ENCODE assay signal across 8 mouse cellular contexts in genomic region chr12:36042348-36042778, GRCm38 (mm10). TPM values are rescaled to one million over a fixed set of nuclear protein-coding genes. Genes with fewer than 3 reads are reported as not detected.
DNase-seq lines count a peak whose midpoint lies in the region; ATAC-seq and TF ChIP-seq lines count a peak whose summit lies in the region.

Gene Tspan13 (minus strand): TSS chr12:36042500.

- H3K4me3 ChIP-seq in gastrocnemius, adult 2 months, result peak within 1 kb of the TSS; percentile 94
- H3K4me3 ChIP-seq in hindbrain, embryonic 16.5 days (ENCODE audit: low read length), result peak within 1 kb of the TSS; percentile 63

- H3K9ac ChIP-seq in hindbrain, embryonic 16.5 days (ENCODE audit: low read depth, low read length), result peak within 1 kb of the TSS; percentile 82

- peak within 1 kb of the TSS; percentile 92 for H3K27ac ChIP-seq in gastrocnemius, adult 2 months
- peak within 1 kb of the TSS; percentile 88 for H3K27ac ChIP-seq in hindbrain, embryonic 16.5 days (ENCODE audit: low read depth, low read length)

- H3K4me1 ChIP-seq in hindbrain, embryonic 16.5 days (ENCODE audit: control insufficient read depth, insufficient read depth, low read depth, low read length), result peaks cover 8% of the 10 kb centered on the region

- intact Hi-C loops in gastrocnemius, adult 2 months (cut with DNase I), result no loop called here

- WGBS in hindbrain, embryonic 16.5 days, result 0% methylated on average over 35 of the region's 35 CpGs

- H3K27me3 ChIP-seq in hindbrain, embryonic 16.5 days (replicated peaks; ENCODE audit: control insufficient read depth, insufficient read depth, low read length), result no peaks in the 10 kb centered on the region

- peak; percentile 86 for DNase-seq in WW6 (ENCODE audit: low read depth, low spot score)
- DNase-seq in cerebellum, postnatal 4 days (ENCODE audit: low spot score in 2 of 2), result peak; percentile 80 to 87
- DNase-seq in gastrocnemius, adult 2 months, result peak; percentile 81
- peak; percentile 82 for DNase-seq in left cerebral cortex, adult 11 months (ENCODE audit: low spot score)
- peak; percentile 94 for DNase-seq in lung, postnatal 36 days
- DNase-seq in retina, embryonic 14.5 days (ENCODE audit: low spot score), result peak; percentile 92
- DNase-seq in thymus, postnatal 4 days, result peak; percentile 96

- TF ChIP-seq CTCF in gastrocnemius, adult 2 months (IDR thresholded peaks at IDR 0.05), result no peak; the same call in 1 of the 2 replicates

- H3K4me2 ChIP-seq in hindbrain, embryonic 16.5 days (ENCODE audit: low read length), result peak within 1 kb of the TSS; percentile 56

- no peaks in the 10 kb centered on the region for H3K9me3 ChIP-seq in hindbrain, embryonic 16.5 days (ENCODE audit: control insufficient read depth, low read length)

- no peaks in the 10 kb centered on the region for H3K36me3 ChIP-seq in hindbrain, embryonic 16.5 days (ENCODE audit: control insufficient read depth, insufficient read depth, low read length)

- ATAC-seq in hindbrain, embryonic 16.5 days, result peak; percentile 98

RNA-seq across cellular contexts. Expression of gene Tspan13, which starts in this region (rescaled TPM):
- 10 to 100 TPM; 19.4 to 23.0 TPM for total RNA-seq in gastrocnemius, adult 2 months (2021)
- polyA plus RNA-seq in hindbrain, embryonic 16.5 days (2015; fragmentation: Nextera tagmentation; extraction: Ambion mirVana), result 378 and 391 TPM in 2 replicates

Comparison
In these comparisons a context has a peak if more than half of its experiments do, and no peak if none do; other contexts are left out.
1. Peak in every context shown above with its lines: DNase-seq, ATAC-seq, H3K4me3 ChIP-seq and H3K27ac ChIP-seq.